Mouse (Mus musculus): ENCODE results near the gene Nav2. TPM values are rescaled to one million over a fixed set of nuclear protein-coding genes. Genes with fewer than 3 reads are reported as not detected.
A peak's percentile ranks its signal among the peaks of the same experiment; 100 is the strongest.

The Nav2 gene
- total and polyA plus RNA-seq, 2 experiments from 2014 or later, result 16.3 to 44.0 TPM

- H3K9me3 ChIP-seq (ENCODE audit: low read length), result no peaks in the 10 kb centered on the region
- H3K4me3 ChIP-seq (ENCODE audit: low read depth, low read length), result no peak overlapping the region
- no peaks in the 10 kb centered on the region; the same call in 1 of the 2 replicates for H3K36me3 ChIP-seq (ENCODE audit: insufficient read depth)
- TF ChIP-seq CTCF (IDR thresholded peaks at IDR 0.05; ENCODE audit: low read depth), result no peak
- no peaks in the 10 kb centered on the region for H3K27me3 ChIP-seq (ENCODE audit: insufficient read depth, low read length)
- ATAC-seq (no peak), DNase-seq (no peak)
- H3K4me2 ChIP-seq (ENCODE audit: low read depth), result no peak overlapping the region
- peaks cover 19% of the 10 kb centered on the region for H3K4me1 ChIP-seq (ENCODE audit: insufficient read depth)
- H3K27ac ChIP-seq (ENCODE audit: low read depth, low read length), result no peak overlapping the region
- 82% methylated on average over 7 of the region's 7 CpGs for WGBS
- H3K9ac ChIP-seq, result no peak overlapping the region
Observed at GRCm38 (mm10) chr7:49393857-49394256, 485.3 kb downstream of the Nav2 start.

- no peaks in the 10 kb centered on the region for H3K27me3 ChIP-seq (ENCODE audit: insufficient read depth, low read length)
- WGBS, result 90% methylated on average over 1 of the region's 1 CpGs
- no peaks in the 10 kb centered on the region for H3K9me3 ChIP-seq (ENCODE audit: low read length)
- H3K4me1 ChIP-seq (ENCODE audit: insufficient read depth), result peaks cover 17% of the 10 kb centered on the region
- H3K27ac ChIP-seq (ENCODE audit: low read depth, low read length), result no peak overlapping the region
- no peak overlapping the region for H3K9ac ChIP-seq
- no peaks in the 10 kb centered on the region; the same call in 1 of the 2 replicates for H3K36me3 ChIP-seq (ENCODE audit: insufficient read depth)
- TF ChIP-seq CTCF (IDR thresholded peaks at IDR 0.05; ENCODE audit: low read depth), result no peak
- no peak overlapping the region for H3K4me2 ChIP-seq (ENCODE audit: low read depth)
- no peak overlapping the region for H3K4me3 ChIP-seq (ENCODE audit: low read depth, low read length)
- no peak for DNase-seq
- ATAC-seq, result no peak
Observed at GRCm38 (mm10) chr7:49396202-49396601, 487.7 kb downstream of the Nav2 start.

- no peak overlapping the region for H3K4me3 ChIP-seq (ENCODE audit: low read depth, low read length)
- H3K9ac ChIP-seq, result no peak overlapping the region
- 79% methylated on average over 17 of the region's 17 CpGs for WGBS
- no peak overlapping the region for H3K4me2 ChIP-seq (ENCODE audit: low read depth)
- no peaks in the 10 kb centered on the region for H3K27me3 ChIP-seq (ENCODE audit: insufficient read depth, low read length)
- ATAC-seq (no peak), DNase-seq (no peak)
- no peaks in the 10 kb centered on the region; the same call in 1 of the 2 replicates for H3K36me3 ChIP-seq (ENCODE audit: insufficient read depth)
- no peaks in the 10 kb centered on the region for H3K9me3 ChIP-seq (ENCODE audit: low read length)
- peaks cover 9% of the 10 kb centered on the region; the same call in 1 of the 2 replicates for H3K4me1 ChIP-seq (ENCODE audit: insufficient read depth)
- no peak for TF ChIP-seq CTCF (IDR thresholded peaks at IDR 0.05; ENCODE audit: low read depth)
- no peak overlapping the region for H3K27ac ChIP-seq (ENCODE audit: low read depth, low read length)
Observed at GRCm38 (mm10) chr7:49397441-49398003, 489.0 kb downstream of the Nav2 start.

DNA sequence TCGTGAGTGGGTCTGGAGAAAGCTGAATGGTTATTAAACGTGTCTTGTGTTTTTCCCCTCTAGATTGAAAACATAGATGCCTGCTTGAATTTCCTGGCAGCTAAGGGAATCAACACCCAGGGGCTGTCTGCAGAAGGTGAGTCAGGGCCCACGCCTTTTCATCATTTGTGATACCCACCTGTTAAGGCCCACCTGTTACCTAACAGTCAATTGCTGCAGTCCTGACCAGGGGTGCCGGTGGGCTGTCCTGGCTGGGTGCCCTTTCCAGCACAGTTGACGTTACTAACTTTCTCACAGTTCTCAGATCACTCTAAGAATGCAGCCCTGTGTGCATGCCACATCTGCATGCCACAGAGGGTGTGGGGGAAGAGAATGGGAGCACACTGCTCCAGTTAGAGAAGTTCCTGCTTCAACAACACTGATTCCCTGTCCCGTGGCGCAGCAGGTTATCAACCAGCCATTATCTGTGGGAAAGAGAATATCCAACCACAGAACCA lies 489.6 kb downstream of the Nav2 start:
- no peak for TF ChIP-seq CTCF (IDR thresholded peaks at IDR 0.05; ENCODE audit: low read depth)
- DNase-seq, result no peak
- H3K9ac ChIP-seq, result no peak overlapping the region
- H3K27me3 ChIP-seq (ENCODE audit: insufficient read depth, low read length), result no peaks in the 10 kb centered on the region
- H3K9me3 ChIP-seq (ENCODE audit: low read length), result no peaks in the 10 kb centered on the region
- H3K36me3 ChIP-seq (ENCODE audit: insufficient read depth), result no peaks in the 10 kb centered on the region; the same call in 1 of the 2 replicates
- no peak overlapping the region for H3K4me3 ChIP-seq (ENCODE audit: low read depth, low read length)
- H3K4me2 ChIP-seq (ENCODE audit: low read depth), result no peak overlapping the region
- 70% methylated on average over 7 of the region's 7 CpGs for WGBS
- H3K4me1 ChIP-seq (ENCODE audit: insufficient read depth), result peaks cover 3% of the 10 kb centered on the region; the same call in 1 of the 2 replicates
- no peak for ATAC-seq
- H3K27ac ChIP-seq (ENCODE audit: low read depth, low read length), result no peak overlapping the region

GRCm38 (mm10) chr7:49399314-49399713 lies 490.8 kb downstream of the Nav2 start:
- H3K9ac ChIP-seq, result no peak overlapping the region
- H3K4me3 ChIP-seq (ENCODE audit: low read depth, low read length), result no peak overlapping the region
- H3K9me3 ChIP-seq (ENCODE audit: low read length), result no peaks in the 10 kb centered on the region
- no peaks in the 10 kb centered on the region for H3K27me3 ChIP-seq (ENCODE audit: insufficient read depth, low read length)
- peak; percentile 93 for TF ChIP-seq CTCF (IDR thresholded peaks at IDR 0.05; ENCODE audit: low read depth)
- H3K27ac ChIP-seq (ENCODE audit: low read depth, low read length), result no peak overlapping the region
- ATAC-seq (peak; percentile 65), DNase-seq (peak; percentile 86)
- no peak overlapping the region for H3K4me2 ChIP-seq (ENCODE audit: low read depth)
- 42% methylated on average over 2 of the region's 2 CpGs for WGBS
- H3K4me1 ChIP-seq (ENCODE audit: insufficient read depth), result no peaks in the 10 kb centered on the region
- H3K36me3 ChIP-seq (ENCODE audit: insufficient read depth), result no peaks in the 10 kb centered on the region; the same call in 1 of the 2 replicates

- Histone ChIP-seq H3K9me3 (ENCODE audit: low read length) (no peaks in the 10 kb centered on the region), H3K27ac (ENCODE audit: low read depth, low read length) (no peak overlapping the region), H3K36me3 (ENCODE audit: insufficient read depth) (no peaks in the 10 kb centered on the region; the same call in 1 of the 2 replicates), H3K4me1 (ENCODE audit: insufficient read depth) (no peaks in the 10 kb centered on the region), H3K9ac (no peak overlapping the region), H3K4me2 (ENCODE audit: low read depth) (no peak overlapping the region), H3K27me3 (ENCODE audit: insufficient read depth, low read length) (no peaks in the 10 kb centered on the region), H3K4me3 (ENCODE audit: low read depth, low read length) (no peak overlapping the region)
- WGBS, result 86% methylated on average over 19 of the region's 19 CpGs
- DNase-seq (no peak), ATAC-seq (no peak)
- TF ChIP-seq CTCF (IDR thresholded peaks at IDR 0.05; ENCODE audit: low read depth), result no peak
Observed at GRCm38 (mm10) chr7:49400463-49400862, 491.9 kb downstream of the Nav2 start.

- H3K9ac ChIP-seq, result no peak overlapping the region
- no peaks in the 10 kb centered on the region; the same call in 1 of the 2 replicates for H3K4me1 ChIP-seq (ENCODE audit: insufficient read depth)
- H3K27ac ChIP-seq (ENCODE audit: low read depth, low read length), result no peak overlapping the region
- whole genome bisulfite sequencing, result 92% methylated on average over 5 of the region's 5 CpGs
- H3K9me3 ChIP-seq (ENCODE audit: low read length), result no peaks in the 10 kb centered on the region
- H3K4me2 ChIP-seq (ENCODE audit: low read depth), result no peak overlapping the region
- no peaks in the 10 kb centered on the region for H3K27me3 ChIP-seq (ENCODE audit: insufficient read depth, low read length)
- ATAC-seq (no peak), DNase-seq (no peak)
- no peaks in the 10 kb centered on the region; the same call in 1 of the 2 replicates for H3K36me3 ChIP-seq (ENCODE audit: insufficient read depth)
- H3K4me3 ChIP-seq (ENCODE audit: low read depth, low read length), result no peak overlapping the region
- TF ChIP-seq CTCF (IDR thresholded peaks at IDR 0.05; ENCODE audit: low read depth), result no peak
Observed at GRCm38 (mm10) chr7:49402526-49402925, 494.0 kb downstream of the Nav2 start.
